Mouse (Mus musculus): Measurements from ENCODE around the gene Inpp5a. TPM values are rescaled to one million over a fixed set of nuclear protein-coding genes. Genes with fewer than 3 reads are reported as not detected.

Inpp5a gene
- 37.8 TPM for polyA plus RNA-seq (2012; fragmentation: generic; extraction: Trizol)

DNA sequence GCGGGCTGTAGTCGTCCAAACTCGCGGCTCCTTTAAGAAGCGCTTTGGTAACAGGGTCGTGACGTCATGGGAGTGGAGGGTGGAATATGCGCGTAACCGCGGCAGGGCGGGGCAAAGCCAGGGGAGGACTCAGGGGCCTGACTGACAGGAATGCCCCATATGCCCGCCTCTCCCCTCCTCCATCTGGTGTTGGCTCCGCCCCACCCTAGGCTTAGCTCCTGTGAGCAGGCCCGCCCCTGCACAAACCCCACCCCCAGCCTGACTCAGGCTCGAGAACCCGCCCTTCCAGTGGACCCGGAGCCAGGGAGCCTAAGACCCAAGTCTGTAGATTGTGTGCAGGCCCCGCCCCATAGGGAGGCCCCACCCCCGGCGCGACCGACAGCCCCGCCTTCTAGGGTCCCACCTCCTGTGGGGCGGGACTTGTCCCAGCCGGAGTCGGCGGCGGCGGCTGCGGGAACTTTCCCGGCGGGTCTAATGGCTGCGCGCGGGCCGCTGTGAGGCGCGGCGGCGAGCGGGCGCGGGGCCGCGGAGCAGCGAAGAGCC, at the start of gene Inpp5a:
Inpp5a (plus strand) TSS at position 440 of the 543 bp plus-strand sequence.
- peak within 1 kb of the TSS; percentile 41 for H3K4me3 ChIP-seq
- H3K36me3 ChIP-seq (ENCODE audit: control insufficient read depth, insufficient read depth): no peaks in the 10 kb centered on the region
- TF ChIP-seq POLR2A (IDR thresholded peaks at IDR 0.05; ENCODE audit: insufficient read length, low read depth) (peak; percentile 70), E2F4 (IDR thresholded peaks at IDR 0.05; ENCODE audit: insufficient read depth) (peak; percentile 14), MAX (IDR thresholded peaks at IDR 0.05; ENCODE audit: low read depth) (no peak), MYOG (IDR thresholded peaks at IDR 0.05; ENCODE audit: control insufficient read depth in 1 of 3, insufficient read depth in 1 of 3, insufficient read length in 2 of 3, low read depth in 2 of 3) (no peak), MYOD1 (IDR thresholded peaks at IDR 0.05; ENCODE audit: control insufficient read depth in 1 of 3, insufficient read length in 2 of 3, low read depth in 2 of 3) (no peak), POLR2AphosphoS2 (IDR thresholded peaks at IDR 0.05; ENCODE audit: insufficient read length, low read depth) (peak; percentile 42)
- H3K79me2 ChIP-seq (ENCODE audit: control insufficient read depth, insufficient read depth): peaks cover 45% of the 10 kb centered on the region
- peak within 1 kb of the TSS; percentile 95 for H3ac ChIP-seq (ENCODE audit: control insufficient read depth, insufficient read length)
- no peaks in the 10 kb centered on the region for H3K27me3 ChIP-seq (ENCODE audit: control insufficient read depth, insufficient read depth, insufficient read length)
- peak within 1 kb of the TSS; percentile 92 for H3K4me2 ChIP-seq (ENCODE audit: low read depth)

DNA sequence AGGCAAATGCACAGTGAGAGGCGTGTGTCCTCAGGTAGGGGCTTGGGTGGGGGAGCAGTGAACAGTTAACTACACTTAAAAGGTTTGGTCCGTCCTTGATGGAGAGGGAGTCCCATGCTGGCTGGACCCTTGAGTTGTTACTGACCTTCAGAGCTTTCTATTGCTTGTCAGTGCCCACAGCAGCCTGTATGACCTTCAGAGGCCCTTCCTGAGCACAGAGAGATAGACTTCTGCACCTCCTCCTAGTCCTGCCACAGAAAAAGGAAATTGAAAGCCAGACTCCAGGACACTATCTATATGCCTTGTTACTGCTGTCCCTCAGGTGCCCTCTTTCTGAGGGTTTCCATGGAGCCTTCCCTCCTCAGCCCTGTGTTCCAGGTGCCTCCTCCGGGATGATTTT, 49.7 kb upstream of the Inpp5a start:
- H3K27me3 ChIP-seq (ENCODE audit: control insufficient read depth, insufficient read depth, insufficient read length): no peaks in the 10 kb centered on the region
- no peaks in the 10 kb centered on the region for H3K79me2 ChIP-seq (ENCODE audit: control insufficient read depth, insufficient read depth)
- no peaks in the 10 kb centered on the region for H3K36me3 ChIP-seq (ENCODE audit: control insufficient read depth, insufficient read depth)
- H3K4me2 ChIP-seq (ENCODE audit: low read depth): no peak overlapping the region
- TF ChIP-seq SRF (IDR thresholded peaks at IDR 0.05; ENCODE audit: control insufficient read depth, insufficient read length, low read depth) (no peak), E2F4 (IDR thresholded peaks at IDR 0.05; ENCODE audit: insufficient read depth) (no peak), TCF12 (IDR thresholded peaks at IDR 0.05; ENCODE audit: insufficient read depth, poor library complexity, severe bottlenecking) (no peak), CEBPB (IDR thresholded peaks at IDR 0.05; ENCODE audit: insufficient read depth, poor library complexity, severe bottlenecking) (no peak), REST (IDR thresholded peaks at IDR 0.05; ENCODE audit: insufficient read depth, insufficient read length) (no peak), POLR2A (IDR thresholded peaks at IDR 0.05; ENCODE audit: insufficient read length, low read depth) (no peak)
- H3ac ChIP-seq (ENCODE audit: control insufficient read depth, insufficient read length): no peak overlapping the region
- H3K4me3 ChIP-seq: no peak overlapping the region

DNA sequence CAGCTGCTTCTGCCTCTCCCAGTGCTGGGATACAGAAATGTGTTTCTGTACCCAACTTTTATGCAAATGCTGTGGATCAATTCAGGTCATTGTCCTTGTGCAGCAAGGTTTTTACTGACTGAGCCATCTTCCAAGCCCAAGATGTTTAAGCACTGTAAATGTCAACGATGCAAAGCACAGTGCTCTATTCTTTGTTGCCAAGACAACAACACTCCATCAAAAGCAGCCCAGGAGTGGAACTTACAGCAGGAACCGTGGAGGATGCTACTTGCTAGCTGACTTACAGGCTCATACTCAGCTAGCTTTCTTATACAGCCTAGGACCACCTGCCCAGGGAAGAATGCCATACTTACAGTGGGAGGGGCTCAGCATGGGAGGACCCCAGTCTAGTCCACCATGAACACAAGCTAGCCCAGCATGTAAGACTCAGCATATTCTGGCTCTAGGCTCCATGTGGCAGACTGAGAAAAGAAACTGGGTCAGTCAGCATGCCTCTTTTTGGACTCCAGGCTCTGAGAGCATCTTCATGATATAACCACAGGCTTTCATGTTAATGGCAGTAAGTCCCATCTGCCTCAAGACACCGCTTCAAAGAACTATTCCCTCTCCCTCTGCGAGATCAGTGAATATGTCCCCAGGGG, 47.8 kb upstream of the Inpp5a start:
- Histone ChIP-seq H3K27me3 (ENCODE audit: control insufficient read depth, insufficient read depth, insufficient read length) (no peaks in the 10 kb centered on the region), H3K4me2 (ENCODE audit: low read depth) (no peak overlapping the region), H3K36me3 (ENCODE audit: control insufficient read depth, insufficient read depth) (no peaks in the 10 kb centered on the region), H3ac (ENCODE audit: control insufficient read depth, insufficient read length) (no peak overlapping the region), H3K79me2 (ENCODE audit: control insufficient read depth, insufficient read depth) (no peaks in the 10 kb centered on the region), H3K4me3 (no peak overlapping the region)
- no peak for TF ChIP-seq E2F4 (IDR thresholded peaks at IDR 0.05; ENCODE audit: insufficient read depth)
- no peak for TF ChIP-seq MAX (IDR thresholded peaks at IDR 0.05; ENCODE audit: low read depth)
- TF ChIP-seq USF1 (IDR thresholded peaks at IDR 0.05; ENCODE audit: low read depth): no peak
- TF ChIP-seq MYOD1 (IDR thresholded peaks at IDR 0.05; ENCODE audit: control insufficient read depth in 1 of 3, insufficient read length in 2 of 3, low read depth in 2 of 3): no peak
- no peak for TF ChIP-seq CEBPB (IDR thresholded peaks at IDR 0.05; ENCODE audit: insufficient read depth, poor library complexity, severe bottlenecking)
- TF ChIP-seq REST (IDR thresholded peaks at IDR 0.05; ENCODE audit: insufficient read depth, insufficient read length): no peak
- TF ChIP-seq POLR2AphosphoS2 (IDR thresholded peaks at IDR 0.05; ENCODE audit: insufficient read length, low read depth): no peak
- TF ChIP-seq TCF12 (IDR thresholded peaks at IDR 0.05; ENCODE audit: insufficient read depth, poor library complexity, severe bottlenecking): no peak
- no peak for TF ChIP-seq POLR2A (IDR thresholded peaks at IDR 0.05; ENCODE audit: insufficient read length, low read depth)
- no peak for TF ChIP-seq MYOG (IDR thresholded peaks at IDR 0.05; ENCODE audit: control insufficient read depth in 1 of 3, insufficient read depth in 1 of 3, insufficient read length in 2 of 3, low read depth in 2 of 3)
- no peak for TF ChIP-seq TCF3 (IDR thresholded peaks at IDR 0.05; ENCODE audit: insufficient read length, low read depth)
- no peak for TF ChIP-seq SRF (IDR thresholded peaks at IDR 0.05; ENCODE audit: control insufficient read depth, insufficient read length, low read depth)

DNA sequence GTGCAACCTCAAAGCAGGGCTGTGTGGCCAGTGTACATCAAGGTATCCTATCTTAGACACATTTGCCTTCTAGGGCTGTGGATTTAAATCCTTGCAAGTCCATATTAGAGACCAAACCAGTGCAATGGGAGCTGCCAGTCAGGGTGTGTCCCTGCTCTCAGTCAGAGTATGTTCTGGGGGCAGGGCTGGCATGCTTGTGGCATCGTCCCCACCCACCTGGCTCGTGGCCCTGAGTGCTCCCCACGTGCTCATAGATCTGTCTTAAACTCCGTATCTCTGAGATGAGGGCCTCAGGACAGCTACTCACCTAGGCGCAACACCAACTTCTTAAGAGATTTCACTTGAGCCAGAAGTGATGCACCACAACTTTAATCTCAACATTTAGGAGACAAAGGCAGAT, 46.1 kb upstream of the Inpp5a start:
- Histone ChIP-seq H3K4me3 (no peak overlapping the region), H3ac (ENCODE audit: control insufficient read depth, insufficient read length) (no peak overlapping the region), H3K36me3 (ENCODE audit: control insufficient read depth, insufficient read depth) (no peaks in the 10 kb centered on the region), H3K79me2 (ENCODE audit: control insufficient read depth, insufficient read depth) (no peaks in the 10 kb centered on the region), H3K27me3 (ENCODE audit: control insufficient read depth, insufficient read depth, insufficient read length) (no peaks in the 10 kb centered on the region), H3K4me2 (ENCODE audit: low read depth) (no peak overlapping the region)
- TF ChIP-seq USF1 (IDR thresholded peaks at IDR 0.05; ENCODE audit: low read depth): no peak
- TF ChIP-seq POLR2A (IDR thresholded peaks at IDR 0.05; ENCODE audit: insufficient read length, low read depth): no peak
- TF ChIP-seq MYOD1 (IDR thresholded peaks at IDR 0.05; ENCODE audit: control insufficient read depth in 1 of 3, insufficient read length in 2 of 3, low read depth in 2 of 3): no peak
- peak in 1 of 3 experiments; percentile 8 for TF ChIP-seq MYOG (IDR thresholded peaks at IDR 0.05; ENCODE audit: control insufficient read depth in 1 of 3, insufficient read depth in 1 of 3, insufficient read length in 2 of 3, low read depth in 2 of 3)

DNA sequence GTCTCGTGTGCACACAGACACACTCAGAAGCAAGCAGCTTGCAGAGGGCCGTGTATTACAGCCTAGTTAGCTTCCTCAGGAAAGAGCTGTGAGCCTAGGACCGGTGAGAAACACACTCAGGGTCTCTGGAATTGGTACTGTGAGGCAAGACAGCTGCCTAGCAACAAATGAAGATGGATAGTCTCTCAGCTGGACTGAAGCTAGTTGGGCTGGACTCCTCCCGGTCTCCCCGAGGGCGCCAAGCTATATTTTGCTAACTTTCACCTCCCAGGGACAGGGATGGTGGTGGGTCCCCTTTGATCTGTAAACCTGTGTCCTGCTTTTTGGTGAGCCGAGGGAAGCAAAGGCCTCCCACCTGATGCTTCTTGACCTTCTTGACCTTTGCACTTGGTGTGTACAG, 41.9 kb upstream of the Inpp5a start:
- H3K4me3 ChIP-seq: no peak overlapping the region
- TF ChIP-seq MYOG (IDR thresholded peaks at IDR 0.05; ENCODE audit: control insufficient read depth in 1 of 3, insufficient read depth in 1 of 3, insufficient read length in 2 of 3, low read depth in 2 of 3) (no peak), TCF3 (IDR thresholded peaks at IDR 0.05; ENCODE audit: insufficient read length, low read depth) (no peak), TCF12 (IDR thresholded peaks at IDR 0.05; ENCODE audit: insufficient read depth, poor library complexity, severe bottlenecking) (no peak), E2F4 (IDR thresholded peaks at IDR 0.05; ENCODE audit: insufficient read depth) (no peak), POLR2A (IDR thresholded peaks at IDR 0.05; ENCODE audit: insufficient read length, low read depth) (no peak), USF1 (IDR thresholded peaks at IDR 0.05; ENCODE audit: low read depth) (no peak), CEBPB (IDR thresholded peaks at IDR 0.05; ENCODE audit: insufficient read depth, poor library complexity, severe bottlenecking) (no peak), MAX (IDR thresholded peaks at IDR 0.05; ENCODE audit: low read depth) (no peak), REST (IDR thresholded peaks at IDR 0.05; ENCODE audit: insufficient read depth, insufficient read length) (no peak), SRF (IDR thresholded peaks at IDR 0.05; ENCODE audit: control insufficient read depth, insufficient read length, low read depth) (no peak), POLR2AphosphoS2 (IDR thresholded peaks at IDR 0.05; ENCODE audit: insufficient read length, low read depth) (no peak), MYOD1 (IDR thresholded peaks at IDR 0.05; ENCODE audit: control insufficient read depth in 1 of 3, insufficient read length in 2 of 3, low read depth in 2 of 3) (no peak)
- no peak overlapping the region for H3ac ChIP-seq (ENCODE audit: control insufficient read depth, insufficient read length)
- no peaks in the 10 kb centered on the region for H3K27me3 ChIP-seq (ENCODE audit: control insufficient read depth, insufficient read depth, insufficient read length)
- no peaks in the 10 kb centered on the region for H3K36me3 ChIP-seq (ENCODE audit: control insufficient read depth, insufficient read depth)
- H3K4me2 ChIP-seq (ENCODE audit: low read depth): no peak overlapping the region
- H3K79me2 ChIP-seq (ENCODE audit: control insufficient read depth, insufficient read depth): no peaks in the 10 kb centered on the region

Measured in myocyte (in vitro differentiated cells).